Mouse (Mus musculus) heart, embryonic 13.5 days (tissue): Measurements from ENCODE around the gene Gm7102. TPM values are rescaled to one million over a fixed set of nuclear protein-coding genes. Genes with fewer than 3 reads are reported as not detected.
A peak's percentile ranks its signal among the peaks of the same experiment; 100 is the strongest.

ENCODE experiments used
- ATAC-seq: fragments of 200-750 bp; cut with Nextera tagmentation; 2 replicates; pipeline ENCODE4 v1.8.0; 2017; ENCODE audit warnings: moderate TSS enrichment; ENCODE audit not compliant: insufficient number of reproducible peaks, low FRiP score, low TSS enrichment; ENCODE audit errors: extremely low read depth
- H3K27ac ChIP-seq: fragments of 300-500 bp; sonication (generic); replicated peaks from 2 replicates; pipeline ENCODE4 v1.5.1; 2015; ENCODE audit warnings: moderate library complexity, mild to moderate bottlenecking, inconsistent platforms
- H3K27me3 ChIP-seq: fragments of 300-500 bp; sonication (generic); replicated peaks from 2 replicates; pipeline ENCODE4 v1.6.1; 2015; ENCODE audit warnings: mild to moderate bottlenecking, inconsistent platforms
- H3K36me3 ChIP-seq: fragments of 300-500 bp; sonication (generic); 2 replicates; pipeline ENCODE4 v1.6.1; 2015; ENCODE audit warnings: mild to moderate bottlenecking, inconsistent platforms
- H3K4me1 ChIP-seq: fragments of 300-500 bp; sonication (generic); 2 replicates; pipeline ENCODE4 v1.6.1; 2015; ENCODE audit warnings: inconsistent platforms
- H3K4me2 ChIP-seq: fragments of 300-500 bp; sonication (generic); 2 replicates; pipeline ENCODE4 v1.6.1; 2015; ENCODE audit warnings: inconsistent platforms, mild to moderate bottlenecking, moderate library complexity
- H3K4me3 ChIP-seq: fragments of 300-500 bp; sonication (generic); 2 replicates; pipeline ENCODE4 v1.5.1; 2015; ENCODE audit warnings: moderate library complexity, mild to moderate bottlenecking, inconsistent platforms
- H3K9ac ChIP-seq: fragments of 300-500 bp; sonication (generic); 2 replicates; pipeline ENCODE4 v1.6.1; 2015; ENCODE audit warnings: inconsistent platforms, mild to moderate bottlenecking, moderate library complexity
- H3K9me3 ChIP-seq: fragments of 300-500 bp; sonication (generic); 2 replicates; pipeline ENCODE4 v1.6.1; 2016; ENCODE audit warnings: inconsistent platforms
- WGBS: fragments of 180-500 bp; shearing (Covaris S2); methylation state at CpG from one replicate; pipeline ENCODE4 v1.1.7; 2015; ENCODE audit warnings: mixed read lengths; 5-methylcytosine and 5-hydroxymethylcytosine counted together
- polyA plus RNA-seq: library from polyadenylated mRNA; unstranded; fragments of >200 nt; fragmentation: Nextera tagmentation; extraction: Ambion mirVana; gene quantifications from 2 replicates; pipeline ENCODE4 v1.2.1, GENCODE M21; 2015

Gene Gm7102
- polyA plus RNA-seq, 1 experiment from 2014 or later: 0.16 TPM

GRCm38 (mm10) chr19:61140342-61141206 is 35.5 kb downstream of the Gm7102 start, which contains the start of gene Zfp950:
TSS of gene Zfp950 (minus strand) at chr19:61140840.
- peak; percentile 98 for ATAC-seq
- Histone ChIP-seq H3K27ac (peak within 1 kb of the TSS; percentile 61), H3K9me3 (no peaks in the 10 kb centered on the region), H3K36me3 (peaks cover 10% of the 10 kb centered on the region), H3K4me3 (peak within 1 kb of the TSS; percentile 89), H3K4me1 (peaks cover 12% of the 10 kb centered on the region), H3K4me2 (peak within 1 kb of the TSS; percentile 75), H3K27me3 (no peaks in the 10 kb centered on the region), H3K9ac (peak within 1 kb of the TSS; percentile 92)
- WGBS: under 1% methylated on average over 18 of the region's 18 CpGs

DNA sequence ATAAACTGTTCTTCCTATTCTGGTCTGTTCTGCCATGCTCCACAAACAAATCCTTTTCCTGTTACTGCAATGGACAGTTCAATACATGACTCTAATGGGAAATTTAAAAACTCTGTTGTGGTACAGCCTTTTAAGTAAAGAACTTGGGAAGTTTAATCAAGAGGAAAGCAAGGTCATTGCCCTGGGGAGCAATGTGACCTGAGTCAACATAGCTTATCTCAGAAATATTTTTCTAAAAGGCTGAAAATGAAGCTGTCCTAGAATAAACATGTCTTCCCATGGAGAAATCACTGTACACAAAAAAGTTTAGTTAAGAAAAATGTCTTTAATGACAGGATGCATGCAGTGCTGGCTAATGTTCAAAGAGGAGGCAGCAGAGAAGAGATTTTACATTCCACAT is 37.5 kb downstream of the Gm7102 start:
- H3K9me3 ChIP-seq: no peaks in the 10 kb centered on the region
- no peak overlapping the region for H3K27ac ChIP-seq
- H3K27me3 ChIP-seq: no peaks in the 10 kb centered on the region
- no peak for ATAC-seq
- no peak overlapping the region for H3K4me2 ChIP-seq
- no peak overlapping the region for H3K4me3 ChIP-seq
- H3K4me1 ChIP-seq: peaks cover 12% of the 10 kb centered on the region
- no peak overlapping the region for H3K9ac ChIP-seq
- peaks cover 13% of the 10 kb centered on the region for H3K36me3 ChIP-seq

- H3K9me3 ChIP-seq: no peaks in the 10 kb centered on the region
- H3K27me3 ChIP-seq: no peaks in the 10 kb centered on the region
- peaks cover 41% of the 10 kb centered on the region for H3K36me3 ChIP-seq
- no peaks in the 10 kb centered on the region for H3K4me1 ChIP-seq
- no peak overlapping the region for H3K4me3 ChIP-seq
- H3K27ac ChIP-seq: no peak overlapping the region
- 86% methylated on average over 10 of the region's 10 CpGs for WGBS
- H3K4me2 ChIP-seq: no peak overlapping the region
- no peak overlapping the region for H3K9ac ChIP-seq
- ATAC-seq: no peak
Observed at GRCm38 (mm10) chr19:61131096-61131495, 45.0 kb downstream of the Gm7102 start.

Other genes with a start within 250 kb of the Gm7102 start
- gene Zfp950, start 35.5 kb downstream of the Gm7102 start, polyA plus RNA-seq: 27.7 and 34.4 TPM in 2 replicates
- gene Gm6020, start 7.6 kb upstream of the Gm7102 start, polyA plus RNA-seq: not detected in 2 replicates
- gene Csf2ra, start 52.1 kb upstream of the Gm7102 start, polyA plus RNA-seq: 33.5 and 35.2 TPM in 2 replicates
- gene Gm21060, start 120.8 kb upstream of the Gm7102 start, polyA plus RNA-seq: not detected in 2 replicates